Comparison of ENCODE assay signal across 8 mouse cellular contexts in genomic region chr9:108649561-108650440, GRCm38 (mm10). TPM values are rescaled to one million over a fixed set of nuclear protein-coding genes. Genes with fewer than 3 reads are reported as not detected.
A peak's percentile ranks its signal among the peaks of the same experiment; 100 is the strongest.
DNase-seq lines count a peak whose midpoint lies in the region; ATAC-seq and TF ChIP-seq lines count a peak whose summit lies in the region.

No protein-coding gene starts in this region.

- no peak for TF ChIP-seq CTCF in layer of hippocampus, adult 2 months (conservative IDR thresholded peaks at IDR 0.05)
- no peak for TF ChIP-seq CTCF in bone marrow, adult 2 months (IDR thresholded peaks at IDR 0.05; ENCODE audit: control insufficient read depth, insufficient read depth, low read length)
- no peak for TF ChIP-seq CTCF in heart, postnatal 0 days (IDR thresholded peaks at IDR 0.05; ENCODE audit: low read depth)

- no peak for TF ChIP-seq EP300 in heart, postnatal 0 days (IDR thresholded peaks at IDR 0.05; ENCODE audit: low read depth)

- no peaks in the 10 kb centered on the region for H3K27me3 ChIP-seq in heart, postnatal 0 days (ENCODE audit: control insufficient read depth, insufficient read depth, low read length)
- H3K27me3 ChIP-seq in stomach, embryonic 15.5 days (replicated peaks): no peaks in the 10 kb centered on the region

- peak overlapping the region; percentile 84 for H3K9ac ChIP-seq in heart, postnatal 0 days (replicated peaks; ENCODE audit: low read depth, low read length)
- peak overlapping the region; percentile 93 for H3K9ac ChIP-seq in stomach, embryonic 15.5 days

- no peaks in the 10 kb centered on the region for H3K36me3 ChIP-seq in heart, postnatal 0 days (replicated peaks; ENCODE audit: control insufficient read depth, insufficient read depth, low read length)
- no peaks in the 10 kb centered on the region for H3K36me3 ChIP-seq in stomach, embryonic 15.5 days

- intact Hi-C loops in gastrocnemius, postnatal 36 days (cut with DNase I): no loop called here

- 14% methylated on average over 29 of the region's 29 CpGs for WGBS in bone marrow, adult 2 months
- 11% methylated on average over 29 of the region's 29 CpGs for WGBS in heart, postnatal 0 days
- WGBS in stomach, embryonic 15.5 days: 20% methylated on average over 29 of the region's 29 CpGs

- peak overlapping the region; percentile 71 for H3K4me2 ChIP-seq in heart, postnatal 0 days (ENCODE audit: low read depth, low read length)
- peak overlapping the region; percentile 79 for H3K4me2 ChIP-seq in stomach, embryonic 15.5 days

- TF ChIP-seq POLR2A in bone marrow, adult 2 months (IDR thresholded peaks at IDR 0.05; ENCODE audit: borderline replicate concordance, control insufficient read depth, low read depth, low read length): no peak

- peak overlapping the region; percentile 55 for H3K4me3 ChIP-seq in layer of hippocampus, adult 2 months
- H3K4me3 ChIP-seq in bone marrow, adult 2 months (replicated peaks; ENCODE audit: control insufficient read depth, low read depth, low read length): peak overlapping the region; percentile 85
- peak overlapping the region; percentile 79 for H3K4me3 ChIP-seq in heart, postnatal 0 days (ENCODE audit: low read depth, low read length)
- peak overlapping the region; percentile 88 for H3K4me3 ChIP-seq in stomach, embryonic 15.5 days (replicated peaks)

- peak overlapping the region; percentile 92 for H3K27ac ChIP-seq in layer of hippocampus, adult 2 months
- peak overlapping the region; percentile 98 for H3K27ac ChIP-seq in bone marrow, adult 2 months (ENCODE audit: control insufficient read depth, insufficient read depth, low read depth, low read length, poor library complexity)
- peak overlapping the region; percentile 98 for H3K27ac ChIP-seq in heart, postnatal 0 days (ENCODE audit: low read depth)
- H3K27ac ChIP-seq in stomach, embryonic 15.5 days: peak overlapping the region; percentile 94

- peak; percentile 33 for ATAC-seq in heart, postnatal 0 days (ENCODE audit: insufficient read depth, low read depth)
- ATAC-seq in stomach, embryonic 15.5 days (ENCODE audit: insufficient read depth, low FRiP score, low read depth): peak; percentile 2; the same call in 1 of the 2 replicates

- H3K4me1 ChIP-seq in bone marrow, adult 2 months (ENCODE audit: control insufficient read depth, insufficient read depth, low read length): peaks cover 2% of the 10 kb centered on the region
- H3K4me1 ChIP-seq in heart, postnatal 0 days (ENCODE audit: control insufficient read depth, insufficient read depth): peaks cover 8% of the 10 kb centered on the region
- peaks cover 7% of the 10 kb centered on the region; the same call in 1 of the 2 replicates for H3K4me1 ChIP-seq in stomach, embryonic 15.5 days

- peak in 1 of 2 experiments; percentile 14 for DNase-seq in layer of hippocampus, adult 2 months (ENCODE audit: low spot score in 2 of 2)
- no peak for DNase-seq in layer of hippocampus, adult 9-10 months (ENCODE audit: low spot score)
- DNase-seq in heart, postnatal 0 days (ENCODE audit: low spot score): peak; percentile 26
- peak; percentile 20 for DNase-seq in lung, postnatal 25 days (ENCODE audit: low spot score)
- DNase-seq in gastrocnemius, postnatal 36 days: no peak
- DNase-seq in layer of hippocampus, postnatal 10 days (ENCODE audit: low spot score in 2 of 2): no peak

- H3K9me3 ChIP-seq in heart, postnatal 0 days (replicated peaks; ENCODE audit: control insufficient read depth, low read length): no peaks in the 10 kb centered on the region
- H3K9me3 ChIP-seq in stomach, embryonic 15.5 days: no peaks in the 10 kb centered on the region

RNA-seq across cellular contexts. Expression of gene Arih2, which starts 0.6 kb away (rescaled TPM):
- total RNA-seq in layer of hippocampus, adult 2 months (2021): 10 to 100 TPM; 50.2 to 57.3 TPM
- 28.5 and 29.4 TPM in 2 replicates for polyA plus RNA-seq in bone marrow, adult 2 months (2011; ENCODE audit: insufficient read depth, insufficient read length, low replicate concordance, missing spikeins)
- total RNA-seq in heart, postnatal 0 days (2014; rRNA removed; ENCODE audit: low replicate concordance): 59.5 and 76.4 TPM in 2 replicates
- 33.8 and 38.2 TPM in 2 replicates for polyA plus RNA-seq in heart, postnatal 0 days (2015; fragmentation: Nextera tagmentation; extraction: Ambion mirVana)
- 42.0 and 43.5 TPM in 2 replicates for polyA plus RNA-seq in stomach, embryonic 15.5 days (2015; fragmentation: Nextera tagmentation; extraction: Ambion mirVana)
- 10 to 100 TPM; 63.2 to 64.7 TPM for total RNA-seq in gastrocnemius, postnatal 36 days (2021)
- total RNA-seq in layer of hippocampus, postnatal 10 days (2021): 10 to 100 TPM; 47.3 to 51.1 TPM

RNA-seq across cellular contexts. Expression of gene Slc25a20, which starts 12.1 kb away (rescaled TPM):
- total RNA-seq in layer of hippocampus, adult 2 months (2021): 10 to 100 TPM; 14.4 to 14.8 TPM
- 8.4 and 13.7 TPM in 2 replicates for polyA plus RNA-seq in bone marrow, adult 2 months (2011; ENCODE audit: insufficient read depth, insufficient read length, low replicate concordance, missing spikeins)
- total RNA-seq in heart, postnatal 0 days (2014; rRNA removed; ENCODE audit: low replicate concordance): 95.7 and 137 TPM in 2 replicates
- 240 and 248 TPM in 2 replicates for polyA plus RNA-seq in heart, postnatal 0 days (2015; fragmentation: Nextera tagmentation; extraction: Ambion mirVana)
- polyA plus RNA-seq in stomach, embryonic 15.5 days (2015; fragmentation: Nextera tagmentation; extraction: Ambion mirVana): 40.5 and 51.1 TPM in 2 replicates
- 10 to 100 TPM; 59.0 to 75.5 TPM for total RNA-seq in gastrocnemius, postnatal 36 days (2021)
- 10 to 100 TPM; 19.2 to 21.0 TPM for total RNA-seq in layer of hippocampus, postnatal 10 days (2021)

RNA-seq across cellular contexts. Expression of gene Prkar2a, which starts 39.3 kb away (rescaled TPM):
- 10 to 100 TPM; 43.4 to 45.5 TPM for total RNA-seq in layer of hippocampus, adult 2 months (2021)
- polyA plus RNA-seq in bone marrow, adult 2 months (2011; ENCODE audit: insufficient read depth, insufficient read length, low replicate concordance, missing spikeins): 3.8 and 10.6 TPM in 2 replicates
- 48.2 and 52.8 TPM in 2 replicates for total RNA-seq in heart, postnatal 0 days (2014; rRNA removed; ENCODE audit: low replicate concordance)
- polyA plus RNA-seq in heart, postnatal 0 days (2015; fragmentation: Nextera tagmentation; extraction: Ambion mirVana): 17.8 and 20.7 TPM in 2 replicates
- polyA plus RNA-seq in stomach, embryonic 15.5 days (2015; fragmentation: Nextera tagmentation; extraction: Ambion mirVana): 32.9 and 39.3 TPM in 2 replicates
- total RNA-seq in gastrocnemius, postnatal 36 days (2021): 100 to 1,000 TPM; 129 to 157 TPM
- total RNA-seq in layer of hippocampus, postnatal 10 days (2021): 10 to 100 TPM; 54.9 to 60.6 TPM

RNA-seq across cellular contexts. Expression of gene P4htm, which starts 52.3 kb away (rescaled TPM):
- total RNA-seq in layer of hippocampus, adult 2 months (2021): 100 to 1,000 TPM; 101 to 104 TPM
- 1.4 TPM in 1 of 2 replicates, not detected in the other for polyA plus RNA-seq in bone marrow, adult 2 months (2011; ENCODE audit: insufficient read depth, insufficient read length, low replicate concordance, missing spikeins)
- 18.7 and 37.8 TPM in 2 replicates for total RNA-seq in heart, postnatal 0 days (2014; rRNA removed; ENCODE audit: low replicate concordance)
- 16.6 and 17.7 TPM in 2 replicates for polyA plus RNA-seq in heart, postnatal 0 days (2015; fragmentation: Nextera tagmentation; extraction: Ambion mirVana)
- polyA plus RNA-seq in stomach, embryonic 15.5 days (2015; fragmentation: Nextera tagmentation; extraction: Ambion mirVana): 5.5 and 6.1 TPM in 2 replicates
- total RNA-seq in gastrocnemius, postnatal 36 days (2021): 1 to 10 TPM; 3.1 to 3.5 TPM
- 10 to 100 TPM; 48.7 to 49.0 TPM for total RNA-seq in layer of hippocampus, postnatal 10 days (2021)

Comparison
In these comparisons a context has a peak if more than half of its experiments do, and no peak if none do; other contexts are left out.
1. DNase-seq: peak in heart, postnatal 0 days (single experiment) and lung, postnatal 25 days (single experiment); none in layer of hippocampus, adult 9-10 months (single experiment), gastrocnemius, postnatal 36 days (0 of 2) and layer of hippocampus, postnatal 10 days (0 of 2).
2. Peak in every context shown above with its lines, with median percentiles within 50 percentile points of each other: H3K27ac ChIP-seq and H3K4me3 ChIP-seq.